Mouse (Mus musculus): ENCODE results near the gene Prrx1.

The Prrx1 gene

DNA sequence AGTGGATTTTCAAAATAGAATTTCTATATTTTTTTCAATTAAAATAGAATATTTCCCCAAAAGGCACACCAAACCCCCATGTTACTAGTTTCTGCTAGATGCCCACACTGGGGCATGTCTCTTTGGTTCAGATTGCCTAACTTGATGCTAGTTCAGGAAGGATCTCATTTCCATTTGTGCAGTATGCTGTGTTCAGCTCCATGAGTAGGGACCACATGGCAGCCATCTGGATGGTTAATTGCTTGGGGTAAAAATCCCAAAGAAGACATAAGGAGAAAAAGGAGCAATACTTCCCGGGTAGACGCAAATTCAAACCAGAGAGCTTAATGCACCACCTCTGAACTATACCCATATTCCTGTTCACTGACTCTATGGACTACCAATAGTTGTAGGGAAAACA is 57.6 kb downstream of the Prrx1 start:
- no peak for DNase-seq

- DNase-seq, result no peak
Measured at GRCm38 (mm10) chr1:163252796-163253195, 60.7 kb downstream of the Prrx1 start.

- DNase-seq, result no peak
Measured at GRCm38 (mm10) chr1:163252331-163252730, 61.2 kb downstream of the Prrx1 start.

- no peak for DNase-seq
Measured at GRCm38 (mm10) chr1:163251766-163252165, 61.7 kb downstream of the Prrx1 start.

DNA sequence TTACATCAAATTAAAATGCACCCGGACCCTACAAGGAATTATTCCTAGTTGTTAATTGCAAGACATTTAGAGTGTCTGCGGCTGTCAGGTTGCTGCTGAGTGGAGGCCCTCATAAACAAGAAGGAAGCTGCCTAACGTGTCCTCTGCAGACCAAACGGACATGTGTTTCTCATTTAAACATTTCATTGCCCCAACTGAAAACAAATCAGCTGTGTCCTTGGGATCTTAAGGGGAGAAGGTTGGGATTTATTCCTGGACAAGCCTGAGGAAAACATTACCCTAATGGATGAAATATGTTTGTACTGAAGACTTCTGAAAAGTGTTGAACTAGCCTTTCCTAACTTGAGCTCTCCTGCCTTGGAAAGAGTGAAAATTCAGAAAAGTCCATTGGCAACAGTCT is 74.6 kb downstream of the Prrx1 start:
- DNase-seq, result no peak

DNA sequence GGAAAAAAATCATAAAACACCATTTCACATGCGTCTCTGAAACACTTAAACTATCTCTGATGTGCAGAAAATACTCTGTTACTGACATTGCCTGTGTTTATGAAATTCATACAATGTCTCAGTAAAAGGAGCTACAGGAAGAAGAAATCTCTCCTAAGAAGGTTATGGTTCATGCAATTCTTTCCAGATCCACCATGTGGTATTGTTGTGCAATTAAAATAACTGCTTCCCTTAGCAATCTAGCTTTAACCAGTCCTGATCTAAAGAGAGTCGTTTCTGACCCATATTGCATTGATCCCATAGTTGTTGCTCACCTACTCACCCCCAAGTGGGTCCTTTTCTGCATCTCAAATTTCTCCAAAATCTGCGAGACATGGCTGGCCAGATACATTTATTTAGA is 82.3 kb downstream of the Prrx1 start:
- no peak for DNase-seq

DNA sequence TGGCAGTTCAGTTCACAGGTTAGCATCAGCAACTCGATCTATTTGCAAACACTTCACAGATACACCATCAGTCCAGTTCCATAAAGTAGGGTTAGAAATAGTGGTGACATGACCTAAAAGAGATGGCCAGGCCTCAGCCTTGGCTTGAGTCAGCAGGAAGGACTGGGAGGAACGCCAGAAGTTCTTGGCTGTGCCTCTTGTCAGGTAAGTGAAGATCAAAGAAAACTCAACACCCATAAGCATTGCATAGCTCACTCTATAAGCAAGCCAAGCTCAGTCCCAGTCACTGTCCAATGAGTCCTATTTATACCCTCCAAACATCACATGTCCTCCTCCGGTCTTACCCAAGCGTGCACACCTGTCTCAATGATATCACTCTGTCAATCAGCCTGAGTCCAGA is 87.2 kb downstream of the Prrx1 start:
- no peak for DNase-seq

DNA sequence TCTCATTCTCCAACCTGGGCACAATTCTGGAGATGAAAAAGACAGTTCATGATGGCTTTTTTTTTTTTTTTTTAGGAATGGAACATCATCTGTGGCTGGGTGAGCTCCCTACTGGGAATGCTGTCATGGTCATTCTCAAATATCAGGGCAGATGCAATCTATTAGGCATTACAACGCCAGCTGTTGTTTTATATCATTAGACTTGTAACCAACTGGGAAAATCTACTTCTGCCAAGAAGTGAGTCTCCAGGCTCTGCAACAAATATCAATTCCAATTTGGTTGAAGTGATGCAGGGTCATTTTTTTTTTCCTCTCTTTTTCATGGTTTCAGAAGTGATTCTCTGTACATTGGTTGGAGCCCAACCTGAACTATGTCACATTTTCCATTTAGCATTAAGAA is 91.7 kb downstream of the Prrx1 start:
- DNase-seq, result no peak

DNA sequence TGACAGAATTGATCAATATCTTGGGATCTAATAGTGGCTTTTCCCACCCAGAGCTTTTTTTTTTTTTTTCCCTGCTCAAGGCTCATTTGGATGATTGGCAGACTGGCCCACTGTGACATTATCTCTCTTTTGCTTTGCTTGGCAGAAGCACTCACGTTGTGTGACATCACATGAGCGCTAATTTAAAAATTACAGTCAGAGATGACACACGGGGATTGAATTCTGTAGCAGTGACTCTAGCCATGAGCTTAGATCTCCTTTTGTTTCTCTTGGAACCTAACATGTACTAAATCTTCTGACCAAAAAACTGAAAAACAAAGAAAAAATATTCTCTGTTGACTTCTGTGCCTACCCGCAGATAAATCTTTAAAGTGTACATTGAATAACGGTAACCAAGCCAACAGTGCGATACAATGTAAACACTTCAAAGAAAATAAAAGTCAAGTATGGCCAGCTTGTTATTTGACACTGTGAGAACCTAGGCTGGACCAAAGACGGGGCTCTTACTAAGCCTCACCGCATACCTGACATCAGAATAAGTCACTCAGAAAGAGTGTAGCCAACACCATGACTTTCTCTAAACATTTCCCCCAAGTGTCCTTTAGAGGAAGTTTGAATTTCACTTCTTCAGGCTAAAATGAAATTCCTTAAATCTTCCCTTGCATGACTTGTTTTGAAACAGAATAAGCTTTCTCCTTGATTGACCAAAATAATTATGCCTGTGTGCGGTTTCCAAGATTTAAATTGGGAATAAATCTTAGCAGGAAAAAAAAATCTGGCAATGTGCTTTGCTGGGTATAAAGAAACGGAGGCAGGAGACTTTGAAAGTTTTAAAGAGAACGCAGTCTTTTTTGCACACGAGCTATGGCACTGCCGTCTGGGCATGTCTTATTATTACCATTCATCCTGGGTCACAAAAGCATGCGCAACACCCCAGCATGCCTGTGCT is 104.3 kb downstream of the Prrx1 start:
- DNase-seq, result no peak

DNA sequence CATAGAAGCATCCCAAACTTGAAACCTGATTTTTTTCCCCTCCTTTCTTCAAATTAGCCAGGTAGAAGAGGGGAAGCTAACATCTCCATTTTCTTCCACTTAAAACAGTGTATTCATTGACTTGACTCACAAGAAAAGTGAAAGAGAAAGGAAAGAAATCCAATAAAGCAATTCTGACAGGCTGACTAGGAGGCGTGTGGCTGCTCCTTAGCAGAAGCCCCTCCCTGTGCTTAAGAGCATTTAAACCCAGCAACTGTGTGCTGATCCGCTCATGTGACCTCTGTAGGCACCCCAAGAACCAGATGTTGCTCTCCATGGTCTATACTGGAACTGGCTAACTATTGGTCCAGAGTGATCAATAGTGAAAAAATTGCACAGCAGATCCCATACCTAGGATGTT is 114.7 kb downstream of the Prrx1 start:
- no peak for DNase-seq

- DNase-seq, result peak; percentile 27
Measured at GRCm38 (mm10) chr1:163198059-163198458, 115.5 kb downstream of the Prrx1 start.
